Mouse (Mus musculus) midbrain, embryonic 15.5 days (tissue): ENCODE measurements at regions not wholly inside any gene's neighbourhood (a gene's known extent, or its start where the extent isn't known, plus 50 kb on each side); places are given as distances from the start of the nearest gene placed in this dataset.

Experiments used
- ATAC-seq: fragments of 200-750 bp; cut with Nextera tagmentation; replicated peaks from 2 replicates; pipeline ENCODE4 v1.8.0; 2017; ENCODE audit warnings: moderate TSS enrichment
- H3K27ac ChIP-seq: fragments of 300-500 bp; sonication (generic); 2 replicates; pipeline ENCODE4 v1.5.1; 2015; ENCODE audit warnings: mild to moderate bottlenecking, inconsistent platforms
- H3K27me3 ChIP-seq: fragments of 300-500 bp; sonication (generic); replicated peaks from 2 replicates; pipeline ENCODE4 v1.6.1; 2015; ENCODE audit warnings: inconsistent platforms
- H3K36me3 ChIP-seq: fragments of 300-500 bp; sonication (generic); replicated peaks from 2 replicates; pipeline ENCODE4 v1.6.1; 2015; ENCODE audit warnings: inconsistent platforms
- H3K4me1 ChIP-seq: fragments of 300-500 bp; sonication (generic); 2 replicates; pipeline ENCODE4 v1.6.1; 2015; ENCODE audit warnings: inconsistent platforms
- H3K4me2 ChIP-seq: fragments of 300-500 bp; sonication (generic); 2 replicates; pipeline ENCODE4 v1.6.1; 2015; ENCODE audit warnings: inconsistent platforms, mild to moderate bottlenecking, moderate library complexity
- H3K4me3 ChIP-seq: fragments of 300-500 bp; sonication (generic); 2 replicates; pipeline ENCODE4 v1.5.1; 2015; ENCODE audit warnings: mild to moderate bottlenecking, inconsistent platforms
- H3K9ac ChIP-seq: fragments of 300-500 bp; sonication (generic); 2 replicates; pipeline ENCODE4 v1.6.1; 2015; ENCODE audit warnings: mild to moderate bottlenecking, inconsistent platforms
- H3K9me3 ChIP-seq: fragments of 300-500 bp; sonication (generic); 2 replicates; pipeline ENCODE4 v1.6.1; 2016; ENCODE audit warnings: inconsistent platforms
- WGBS: fragments of 180-500 bp; shearing (Covaris S2); methylation state at CpG from one replicate; pipeline ENCODE4 v1.1.7; 2015; ENCODE audit warnings: mixed read lengths; 5-methylcytosine and 5-hydroxymethylcytosine counted together

GRCm38 (mm10) chr13:44420227-44420592 is 309.1 kb upstream of the Jarid2 start:
- Histone ChIP-seq H3K9ac (no peak overlapping the region), H3K4me2 (peak overlapping the region; percentile 25; the same call in 1 of the 2 replicates), H3K4me3 (no peak overlapping the region), H3K27me3 (no peaks in the 10 kb centered on the region), H3K27ac (no peak overlapping the region), H3K36me3 (no peaks in the 10 kb centered on the region), H3K9me3 (no peaks in the 10 kb centered on the region), H3K4me1 (peaks cover 20% of the 10 kb centered on the region)
- WGBS = 23% methylated on average over 6 of the region's 6 CpGs
- no peak for ATAC-seq

- Histone ChIP-seq H3K9ac (no peak overlapping the region), H3K4me1 (peaks cover 20% of the 10 kb centered on the region), H3K9me3 (no peaks in the 10 kb centered on the region), H3K27me3 (no peaks in the 10 kb centered on the region), H3K36me3 (no peaks in the 10 kb centered on the region), H3K4me2 (no peak overlapping the region), H3K27ac (no peak overlapping the region), H3K4me3 (no peak overlapping the region)
- 93% methylated on average over 8 of the region's 8 CpGs for WGBS
- no peak for ATAC-seq
These were observed 308.3 kb upstream of the Jarid2 start for GRCm38 (mm10) chr13:44420941-44421340.

- no peak for ATAC-seq
- Histone ChIP-seq H3K4me3 (no peak overlapping the region), H3K9ac (no peak overlapping the region), H3K9me3 (no peaks in the 10 kb centered on the region), H3K36me3 (no peaks in the 10 kb centered on the region), H3K4me2 (no peak overlapping the region), H3K27ac (no peak overlapping the region), H3K4me1 (peaks cover 20% of the 10 kb centered on the region), H3K27me3 (no peaks in the 10 kb centered on the region)
- WGBS = 93% methylated on average over 3 of the region's 3 CpGs
These were observed 307.8 kb upstream of the Jarid2 start for GRCm38 (mm10) chr13:44421426-44421825.

- 79% methylated on average over 5 of the region's 5 CpGs for WGBS
- Histone ChIP-seq H3K4me1 (peaks cover 17% of the 10 kb centered on the region), H3K9me3 (no peaks in the 10 kb centered on the region), H3K36me3 (no peaks in the 10 kb centered on the region), H3K4me3 (no peak overlapping the region), H3K9ac (no peak overlapping the region), H3K4me2 (no peak overlapping the region), H3K27ac (no peak overlapping the region), H3K27me3 (no peaks in the 10 kb centered on the region)
- ATAC-seq = no peak
These were observed 307.4 kb upstream of the Jarid2 start for GRCm38 (mm10) chr13:44421922-44422321.

GRCm38 (mm10) chr13:44430492-44430891 is 298.8 kb upstream of the Jarid2 start:
- Histone ChIP-seq H3K27ac (no peak overlapping the region), H3K4me2 (no peak overlapping the region), H3K9me3 (no peaks in the 10 kb centered on the region), H3K9ac (no peak overlapping the region), H3K27me3 (no peaks in the 10 kb centered on the region), H3K4me1 (no peaks in the 10 kb centered on the region), H3K36me3 (no peaks in the 10 kb centered on the region), H3K4me3 (no peak overlapping the region)
- 86% methylated on average over 8 of the region's 8 CpGs for WGBS
- no peak for ATAC-seq

- no peak overlapping the region for H3K27ac ChIP-seq
- 94% methylated on average over 1 of the region's 1 CpGs for WGBS
- no peak overlapping the region for H3K4me3 ChIP-seq
- no peak overlapping the region for H3K9ac ChIP-seq
- no peaks in the 10 kb centered on the region for H3K27me3 ChIP-seq
- no peak for ATAC-seq
- no peaks in the 10 kb centered on the region for H3K36me3 ChIP-seq
- H3K4me2 ChIP-seq = no peak overlapping the region
- H3K4me1 ChIP-seq = no peaks in the 10 kb centered on the region
- no peaks in the 10 kb centered on the region for H3K9me3 ChIP-seq
These were observed 291.6 kb upstream of the Jarid2 start for GRCm38 (mm10) chr13:44437709-44438108.

- Histone ChIP-seq H3K27ac (no peak overlapping the region), H3K9ac (no peak overlapping the region), H3K36me3 (no peaks in the 10 kb centered on the region), H3K4me3 (no peak overlapping the region), H3K27me3 (no peaks in the 10 kb centered on the region), H3K9me3 (no peaks in the 10 kb centered on the region), H3K4me1 (no peaks in the 10 kb centered on the region), H3K4me2 (no peak overlapping the region)
- 87% methylated on average over 3 of the region's 3 CpGs for WGBS
- ATAC-seq = no peak
These were observed 288.2 kb upstream of the Jarid2 start for GRCm38 (mm10) chr13:44441061-44441460.

- ATAC-seq = no peak
- Histone ChIP-seq H3K36me3 (no peaks in the 10 kb centered on the region), H3K9me3 (no peaks in the 10 kb centered on the region), H3K27me3 (no peaks in the 10 kb centered on the region), H3K4me1 (peaks cover 11% of the 10 kb centered on the region), H3K27ac (no peak overlapping the region), H3K4me3 (no peak overlapping the region), H3K9ac (no peak overlapping the region), H3K4me2 (no peak overlapping the region)
- 83% methylated on average over 1 of the region's 1 CpGs for WGBS
These were observed 280.0 kb upstream of the Jarid2 start for GRCm38 (mm10) chr13:44449216-44449830.

GRCm38 (mm10) chr13:44451224-44451623 is 278.1 kb upstream of the Jarid2 start:
- WGBS = 91% methylated on average over 5 of the region's 5 CpGs
- Histone ChIP-seq H3K4me3 (no peak overlapping the region), H3K36me3 (no peaks in the 10 kb centered on the region), H3K27ac (no peak overlapping the region), H3K27me3 (no peaks in the 10 kb centered on the region), H3K9me3 (no peaks in the 10 kb centered on the region), H3K4me2 (no peak overlapping the region), H3K4me1 (peaks cover 11% of the 10 kb centered on the region), H3K9ac (no peak overlapping the region)
- ATAC-seq = no peak

GRCm38 (mm10) chr13:44453131-44453530 is 276.1 kb upstream of the Jarid2 start:
- no peaks in the 10 kb centered on the region for H3K27me3 ChIP-seq
- ATAC-seq = no peak
- H3K4me3 ChIP-seq = no peak overlapping the region
- no peak overlapping the region for H3K9ac ChIP-seq
- 0 out of 2 replicates have a peak overlapping the region, but pooled peaks have one; percentile 29 for H3K27ac ChIP-seq
- 41% methylated on average over 7 of the region's 7 CpGs for WGBS
- H3K9me3 ChIP-seq = no peaks in the 10 kb centered on the region
- peaks cover 11% of the 10 kb centered on the region for H3K4me1 ChIP-seq
- no peaks in the 10 kb centered on the region for H3K36me3 ChIP-seq
- H3K4me2 ChIP-seq = no peak overlapping the region

- WGBS = 33% methylated on average over 9 of the region's 9 CpGs
- no peak overlapping the region for H3K9ac ChIP-seq
- H3K27ac ChIP-seq = no peak overlapping the region
- peaks cover 11% of the 10 kb centered on the region for H3K4me1 ChIP-seq
- no peak overlapping the region for H3K4me3 ChIP-seq
- ATAC-seq = no peak
- no peaks in the 10 kb centered on the region for H3K9me3 ChIP-seq
- H3K27me3 ChIP-seq = no peaks in the 10 kb centered on the region
- no peaks in the 10 kb centered on the region for H3K36me3 ChIP-seq
- H3K4me2 ChIP-seq = no peak overlapping the region
These were observed 275.1 kb upstream of the Jarid2 start for GRCm38 (mm10) chr13:44454136-44454535.

GRCm38 (mm10) chr13:44455193-44455592 is 274.1 kb upstream of the Jarid2 start:
- Histone ChIP-seq H3K4me1 (peaks cover 11% of the 10 kb centered on the region), H3K27ac (no peak overlapping the region), H3K36me3 (no peaks in the 10 kb centered on the region), H3K4me2 (no peak overlapping the region), H3K9me3 (no peaks in the 10 kb centered on the region), H3K9ac (no peak overlapping the region), H3K27me3 (no peaks in the 10 kb centered on the region), H3K4me3 (no peak overlapping the region)
- ATAC-seq = no peak
- 50% methylated on average over 5 of the region's 5 CpGs for WGBS

- Histone ChIP-seq H3K27ac (no peak overlapping the region), H3K9me3 (no peaks in the 10 kb centered on the region), H3K36me3 (no peaks in the 10 kb centered on the region), H3K4me2 (no peak overlapping the region), H3K4me1 (peaks cover 6% of the 10 kb centered on the region), H3K9ac (no peak overlapping the region), H3K27me3 (no peaks in the 10 kb centered on the region), H3K4me3 (no peak overlapping the region)
- ATAC-seq = no peak
- WGBS = 26% methylated on average over 3 of the region's 3 CpGs
These were observed 270.5 kb upstream of the Jarid2 start for GRCm38 (mm10) chr13:44458744-44459143.
